In genomic region chr10:100164526-100164925, GRCm38 (mm10) we compare ENCODE assay signal across 26 mouse cellular contexts.
DNase-seq lines count a peak whose midpoint lies in the region; ATAC-seq and TF ChIP-seq lines count a peak whose summit lies in the region.
"Had no signal": no experiment of that assay in that cellular context is flagged by ENCODE, and none has a peak within 500 bp of the region (broad histone marks: within the 10 kb centered on the region; RNA-seq: fewer than 3 reads in every experiment).

No protein-coding gene starts in this region.

- ATAC-seq in heart, embryonic 12.5 days (ENCODE audit: insufficient number of reproducible peaks, low FRiP score): no peak
- no peak for ATAC-seq in kidney, postnatal 0 days (replicated peaks; ENCODE audit: low FRiP score, low read depth)
- ATAC-seq: forebrain, embryonic 13.5 days; hindbrain, embryonic 16.5 days; midbrain, embryonic 13.5 days; Patski had no signal

- 70% methylated on average over 1 of the region's 1 CpGs for WGBS in heart, embryonic 12.5 days
- 21% methylated on average over 1 of the region's 1 CpGs for WGBS in kidney, postnatal 0 days

- H3K4me3 ChIP-seq in heart, embryonic 12.5 days: no peak overlapping the region
- H3K4me3 ChIP-seq in kidney, postnatal 0 days (replicated peaks; ENCODE audit: low read depth, low read length): no peak overlapping the region
- H3K4me3 ChIP-seq: embryonic facial prominence, embryonic 15.5 days; forebrain, embryonic 13.5 days; midbrain, embryonic 13.5 days; neural tube, embryonic 13.5 days had no signal

- no peak overlapping the region for H3K27ac ChIP-seq in heart, embryonic 12.5 days (ENCODE audit: poor library complexity, severe bottlenecking)
- no peak overlapping the region for H3K27ac ChIP-seq in kidney, postnatal 0 days
- H3K27ac ChIP-seq: embryonic facial prominence, embryonic 15.5 days; forebrain, embryonic 13.5 days; liver, embryonic 14.5 days; macrophage; midbrain, embryonic 13.5 days; neural tube, embryonic 13.5 days had no signal

- no peak overlapping the region for H3K9ac ChIP-seq in heart, embryonic 12.5 days
- no peak overlapping the region for H3K9ac ChIP-seq in kidney, postnatal 0 days (ENCODE audit: low read depth, low read length)
- H3K9ac ChIP-seq: embryonic facial prominence, embryonic 15.5 days; forebrain, embryonic 13.5 days; liver, embryonic 14.5 days; midbrain, embryonic 13.5 days; neural tube, embryonic 13.5 days had no signal

- no peaks in the 10 kb centered on the region for H3K27me3 ChIP-seq in heart, embryonic 12.5 days (replicated peaks)
- no peaks in the 10 kb centered on the region for H3K27me3 ChIP-seq in kidney, postnatal 0 days (ENCODE audit: insufficient read depth, low read length)
- H3K27me3 ChIP-seq: embryonic facial prominence, embryonic 15.5 days; forebrain, embryonic 13.5 days; midbrain, embryonic 13.5 days; neural tube, embryonic 13.5 days had no signal

- H3K4me2 ChIP-seq in heart, embryonic 12.5 days: no peak overlapping the region
- H3K4me2 ChIP-seq in kidney, postnatal 0 days (ENCODE audit: low read length): no peak overlapping the region
- H3K4me2 ChIP-seq: embryonic facial prominence, embryonic 15.5 days; forebrain, embryonic 13.5 days; midbrain, embryonic 13.5 days; neural tube, embryonic 13.5 days had no signal

- H3K36me3 ChIP-seq in heart, embryonic 12.5 days: no peaks in the 10 kb centered on the region
- H3K36me3 ChIP-seq in kidney, postnatal 0 days (ENCODE audit: insufficient read depth, low read length): no peaks in the 10 kb centered on the region
- H3K36me3 ChIP-seq: embryonic facial prominence, embryonic 15.5 days; midbrain, embryonic 13.5 days; neural tube, embryonic 13.5 days had no signal

- DNase-seq in heart, adult 9 months (ENCODE audit: low spot score in 2 of 2): peak; percentile 26 to 62
- DNase-seq in kidney, postnatal 0 days (ENCODE audit: low spot score): peak; percentile 48
- DNase-seq in kidney, adult 18-20 months: no peak
- DNase-seq in ES-CJ7 (ENCODE audit: low read depth, low spot score): peak; percentile 82
- DNase-seq in R1 (ENCODE audit: low read depth, low spot score): peak; percentile 95
- DNase-seq in thymus, postnatal 4 days: no peak
- DNase-seq: adrenal gland, postnatal 25 days; B cell, adult 2 months; cerebellum, adult 18-20 months; cerebellum, postnatal 10 days; gastrocnemius, postnatal 14 days; liver; lung, adult 2 months; lung, postnatal 10 days; right cerebral cortex, postnatal 4 days; thymus, adult 2 months; thymus, postnatal 36 days had no signal

- peaks cover 7% of the 10 kb centered on the region for H3K4me1 ChIP-seq in heart, embryonic 12.5 days (replicated peaks)
- 0 out of 2 replicates have a peak, but pooled peaks cover 5% of the 10 kb centered on the region for H3K4me1 ChIP-seq in kidney, postnatal 0 days (replicated peaks; ENCODE audit: insufficient read depth, low read length)
- H3K4me1 ChIP-seq: embryonic facial prominence, embryonic 15.5 days; forebrain, embryonic 13.5 days; midbrain, embryonic 13.5 days; neural tube, embryonic 13.5 days had no signal

- no peaks in the 10 kb centered on the region for H3K9me3 ChIP-seq in heart, embryonic 12.5 days (replicated peaks)
- H3K9me3 ChIP-seq in kidney, postnatal 0 days (replicated peaks; ENCODE audit: low read length): no peaks in the 10 kb centered on the region
- H3K9me3 ChIP-seq: embryonic facial prominence, embryonic 15.5 days; forebrain, embryonic 13.5 days; midbrain, embryonic 13.5 days; neural tube, embryonic 13.5 days had no signal

- no peak for TF ChIP-seq CTCF in kidney, postnatal 0 days (IDR thresholded peaks at IDR 0.05; ENCODE audit: low read depth)

Comparison
In these comparisons a context has a peak if more than half of its experiments do, and no peak if none do; other contexts are left out.
1. DNase-seq: peak in heart, adult 9 months (2 of 2), kidney, postnatal 0 days (single experiment), ES-CJ7 (single experiment) and R1 (single experiment); none in kidney, adult 18-20 months (single experiment) and thymus, postnatal 4 days (single experiment).